Mouse (Mus musculus) central nervous system, embryonic 14 days (tissue): Measurements from ENCODE around the gene Ndufb6. TPM values are rescaled to one million over a fixed set of nuclear protein-coding genes. Genes with fewer than 3 reads are reported as not detected.

Experiments used
- polyA plus RNA-seq: library from polyadenylated mRNA; depleted of rRNA; stranded (reverse); fragments of >200 nt; gene quantifications from 2 replicates; pipeline ENCODE4 v1.2.3, GENCODE M21; 2012; rRNA removed

Ndufb6 gene
- 137 and 138 TPM in 2 replicates for polyA plus RNA-seq

DNA sequence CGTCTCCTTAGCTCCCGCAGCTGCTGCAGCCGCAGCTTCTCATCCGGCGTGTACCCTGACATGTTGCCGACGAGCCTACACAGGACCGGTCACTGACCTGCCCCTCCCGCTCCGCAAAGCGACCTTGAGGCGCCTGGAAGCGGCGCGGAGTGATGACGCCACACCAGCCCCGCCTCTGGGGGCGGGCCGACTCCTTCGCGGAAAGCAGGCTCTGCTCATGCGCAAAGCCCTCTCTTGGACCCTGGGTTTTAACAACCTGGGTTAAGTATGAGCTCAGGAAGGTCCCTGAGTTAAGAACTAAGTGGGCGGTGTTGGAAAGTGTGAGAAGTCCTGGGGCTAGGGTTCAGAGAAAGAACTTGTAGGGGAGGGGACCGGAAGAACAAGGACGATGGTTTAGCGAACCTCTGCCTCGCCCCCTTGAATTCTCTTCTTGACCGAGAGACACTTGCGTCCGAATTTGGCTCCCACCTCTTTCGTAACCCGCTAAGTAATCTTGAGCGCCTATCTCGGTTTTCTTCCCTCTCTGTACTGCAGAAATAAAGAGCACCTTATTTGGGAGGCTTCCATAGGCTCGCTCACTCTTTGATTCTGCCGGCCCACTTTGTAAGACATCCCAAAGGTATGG is at the start of gene Ndufb6:
Gene Ndufb6, minus strand, starts transcription at position 146 of the 625 bp plus-strand sequence.

DNA sequence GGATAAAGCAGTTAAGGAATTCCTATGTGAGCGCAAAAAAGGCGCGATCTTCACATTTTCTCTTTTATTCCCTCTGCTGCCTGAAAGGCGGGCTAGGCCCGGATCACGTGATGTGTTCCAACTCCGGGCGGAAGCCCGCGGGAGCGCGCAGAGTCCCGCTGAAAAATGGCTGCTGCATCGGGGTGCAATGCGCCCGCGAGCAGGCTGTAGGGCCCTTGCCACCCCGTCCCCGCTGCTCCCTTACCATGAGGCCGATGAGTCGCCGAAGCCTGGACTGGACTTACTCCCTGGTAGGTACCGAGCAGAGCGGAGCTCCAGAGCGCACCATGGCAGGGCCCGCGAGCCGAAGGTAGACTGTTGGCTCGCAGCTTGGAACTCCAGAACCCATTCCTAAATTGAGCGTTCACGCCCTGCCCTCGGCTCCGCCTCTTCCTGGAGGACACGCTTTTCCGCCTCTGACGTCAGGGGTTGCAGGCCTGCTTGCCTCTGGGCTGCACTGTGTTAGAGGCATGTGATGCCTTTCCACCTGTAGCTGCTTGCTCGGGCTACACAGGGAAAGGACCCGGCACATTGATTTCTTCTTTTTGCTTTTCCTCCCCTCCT is 9.7 kb downstream of the Ndufb6 start, which contains the start of the genes Smim27 and Topors:
Gene Smim27, plus strand, starts transcription at position 150 of the 603 bp plus-strand sequence.
Gene Topors, minus strand, starts transcription at position 421 of the 603 bp plus-strand sequence.

DNA sequence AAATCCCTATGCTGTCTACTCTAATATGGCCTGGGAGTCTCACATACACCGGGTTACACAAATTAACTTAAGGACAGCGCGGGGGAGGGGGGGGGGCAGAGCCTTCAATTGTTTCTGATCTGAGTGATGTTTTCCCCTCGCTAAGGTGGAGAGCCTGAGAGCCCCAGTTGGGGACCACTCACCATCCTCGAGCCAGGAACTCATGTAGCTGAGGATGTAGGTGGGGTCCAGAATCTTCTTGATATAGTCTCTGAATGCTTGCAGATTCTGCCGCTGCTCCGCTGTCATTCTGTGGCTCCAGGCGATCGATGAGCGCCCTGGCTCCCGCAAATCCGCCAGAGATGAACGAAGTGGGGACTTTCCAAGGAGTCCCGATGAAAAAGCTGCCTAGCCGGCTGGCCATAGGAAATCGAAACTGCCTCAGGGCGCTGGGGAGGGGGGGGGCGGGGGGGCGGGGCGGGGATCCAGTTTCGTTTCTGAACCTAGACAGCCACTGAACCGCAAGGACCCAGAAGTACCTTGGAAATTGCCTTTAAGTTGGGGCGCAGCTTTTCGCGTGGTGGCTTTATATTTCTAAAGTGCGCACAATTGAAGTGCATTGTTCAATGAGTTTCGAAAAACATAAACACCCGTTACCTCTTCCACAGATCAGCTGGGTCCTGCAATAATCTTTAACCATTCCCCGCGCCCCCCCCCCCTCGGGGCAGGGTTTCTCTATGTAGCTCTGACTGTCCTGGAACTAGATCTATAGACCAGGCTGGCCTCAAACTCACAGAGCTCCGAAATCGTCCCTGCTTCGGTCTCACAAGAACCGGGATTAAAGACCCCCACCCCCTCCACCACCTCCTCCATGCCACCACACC is 39.6 kb downstream of the Ndufb6 start, which contains the start of gene Ddx58:
Gene Ddx58, minus strand, starts transcription at position 420 of the 863 bp plus-strand sequence.

Other genes starting within 250 kb of the Ndufb6 start
- 49.1 and 54.7 TPM in 2 replicates for gene Aco1, start 136.3 kb downstream of the Ndufb6 start, polyA plus RNA-seq
- gene Ddx58, start 39.6 kb downstream of the Ndufb6 start, polyA plus RNA-seq, result 3.8 and 6.1 TPM in 2 replicates
- 7.0 and 7.9 TPM in 2 replicates for gene Smim27, start 9.8 kb downstream of the Ndufb6 start, polyA plus RNA-seq
- gene Topors, start 9.6 kb downstream of the Ndufb6 start, polyA plus RNA-seq, result 14.6 and 17.4 TPM in 2 replicates
- gene Tmem215, start 192.8 kb upstream of the Ndufb6 start, polyA plus RNA-seq, result 0.20 and 0.40 TPM in 2 replicates